9 mouse cellular contexts compared by ENCODE assay signal in the genomic region with DNA sequence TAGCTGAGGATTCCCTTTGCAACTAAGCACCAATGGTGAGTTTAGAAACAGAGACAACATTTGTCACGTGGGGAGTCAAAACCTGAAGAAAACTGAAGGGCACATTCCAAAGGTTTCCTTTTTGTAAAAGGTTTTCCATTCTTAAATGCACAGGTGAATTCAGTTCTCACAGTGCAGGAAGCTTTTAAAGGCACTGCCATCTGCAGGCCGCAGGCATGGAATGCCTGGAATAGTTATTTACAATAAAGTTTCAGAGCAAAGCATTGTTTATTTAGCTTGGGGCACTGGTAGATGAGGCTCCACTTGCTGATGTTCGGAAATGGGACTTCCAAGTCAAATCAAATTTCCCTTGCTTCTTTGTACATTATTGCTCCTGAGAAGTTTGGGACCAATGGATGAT. TPM values are rescaled to one million over a fixed set of nuclear protein-coding genes. Genes with fewer than 3 reads are reported as not detected.
DNase-seq lines count a peak whose midpoint lies in the region; ATAC-seq and TF ChIP-seq lines count a peak whose summit lies in the region.
"Had no signal": no experiment of that assay in that cellular context is flagged by ENCODE, and none has a peak within 500 bp of the region (broad histone marks: within the 10 kb centered on the region; RNA-seq: fewer than 3 reads in every experiment).

No protein-coding gene starts in this region.

- ATAC-seq in hindbrain, embryonic 14.5 days (ENCODE audit: low FRiP score): no peak
- no peak for ATAC-seq in liver, postnatal 0 days
- no peak for ATAC-seq in CD4-positive, CD25-positive, alpha-beta regulatory T cell, adult 4 months

- peak in 1 of 3 experiments; percentile 7; a peak in 1 of 6 replicates for TF ChIP-seq CTCF in MEL (IDR thresholded peaks at IDR 0.05 in 2 of 3, conservative IDR thresholded peaks at IDR 0.05 in 1 of 3; ENCODE audit: control insufficient read depth in 1 of 3, insufficient read depth in 1 of 3, low read depth in 2 of 3, low read length in 3 of 3, poor library complexity in 1 of 3, severe bottlenecking in 1 of 3)
- TF ChIP-seq CTCF in liver, postnatal 0 days (IDR thresholded peaks at IDR 0.05; ENCODE audit: low read depth): peak; percentile 51

- peaks cover 0 to 30% of the 10 kb centered on the region in 2 experiments for H3K36me3 ChIP-seq in MEL (ENCODE audit: control insufficient read depth in 1 of 2, insufficient read depth in 2 of 2, low read length in 2 of 2)
- no peaks in the 10 kb centered on the region for H3K36me3 ChIP-seq in hindbrain, embryonic 14.5 days (replicated peaks; ENCODE audit: control insufficient read depth, insufficient read depth)
- H3K36me3 ChIP-seq in liver, postnatal 0 days (replicated peaks; ENCODE audit: insufficient read depth, low read length): no peaks in the 10 kb centered on the region

- H3K9ac ChIP-seq in MEL (ENCODE audit: control insufficient read depth, low read depth, low read length, poor library complexity, severe bottlenecking): peak overlapping the region; percentile 13; the same call in 1 of the 2 replicates
- H3K9ac ChIP-seq in hindbrain, embryonic 14.5 days: peak overlapping the region; percentile 98; the same call in 1 of the 2 replicates
- H3K9ac ChIP-seq in liver, postnatal 0 days (replicated peaks): no peak overlapping the region

- TF ChIP-seq EP300 in MEL (IDR thresholded peaks at IDR 0.05; ENCODE audit: low read depth in 1 of 2, low read length in 2 of 2): no peak
- no peak for TF ChIP-seq EP300 in liver, postnatal 0 days (IDR thresholded peaks at IDR 0.05; ENCODE audit: low read depth)

- WGBS in hindbrain, embryonic 14.5 days: 47% methylated on average over 3 of the region's 3 CpGs
- WGBS in liver, postnatal 0 days (ENCODE audit: insufficient replicate concordance): 66% methylated on average over 3 of the region's 3 CpGs

- TF ChIP-seq RAD21 in MEL (IDR thresholded peaks at IDR 0.05; ENCODE audit: low read depth, low read length): no peak

- no peaks in the 10 kb centered on the region for H3K9me3 ChIP-seq in MEL (replicated peaks; ENCODE audit: insufficient read depth, low read length)
- H3K9me3 ChIP-seq in hindbrain, embryonic 14.5 days (ENCODE audit: control insufficient read depth, low read length): no peaks in the 10 kb centered on the region
- H3K9me3 ChIP-seq in liver, postnatal 0 days (ENCODE audit: low read length): no peaks in the 10 kb centered on the region

- no peak for TF ChIP-seq POLR2A in MEL (IDR thresholded peaks at IDR 0.05; ENCODE audit: control insufficient read depth in 1 of 2, insufficient read depth in 1 of 2, low read depth in 1 of 2, low read length in 2 of 2, poor library complexity in 1 of 2)

- peaks cover 4 to 12% of the 10 kb centered on the region in 2 experiments for H3K4me1 ChIP-seq in MEL (ENCODE audit: control insufficient read depth in 1 of 2, insufficient read depth in 2 of 2, low read length in 2 of 2)
- peaks cover 38% of the 10 kb centered on the region for H3K4me1 ChIP-seq in hindbrain, embryonic 14.5 days (replicated peaks; ENCODE audit: control insufficient read depth, insufficient read depth, low read length)
- H3K4me1 ChIP-seq in liver, postnatal 0 days (ENCODE audit: insufficient read depth): peaks cover 14% of the 10 kb centered on the region

- no peaks in the 10 kb centered on the region for H3K27me3 ChIP-seq in MEL (ENCODE audit: control insufficient read depth in 1 of 2, insufficient read depth in 2 of 2, low read length in 2 of 2)
- H3K27me3 ChIP-seq in hindbrain, embryonic 14.5 days (ENCODE audit: control insufficient read depth, insufficient read depth, low read length): no peaks in the 10 kb centered on the region
- H3K27me3 ChIP-seq in liver, postnatal 0 days (ENCODE audit: insufficient read depth, low read length): no peaks in the 10 kb centered on the region

- peak overlapping the region; percentile 92 for H3K4me2 ChIP-seq in hindbrain, embryonic 14.5 days (replicated peaks)
- H3K4me2 ChIP-seq in liver, postnatal 0 days (ENCODE audit: low read depth, low read length): no peak overlapping the region

- H3K27ac ChIP-seq in MEL (ENCODE audit: control insufficient read depth, low read depth, low read length): no peak overlapping the region
- H3K27ac ChIP-seq in hindbrain, embryonic 14.5 days: no peak overlapping the region
- no peak overlapping the region for H3K27ac ChIP-seq in liver, postnatal 0 days (ENCODE audit: low read depth)

- peaks cover 57% of the 10 kb centered on the region for H3K79me2 ChIP-seq in MEL (ENCODE audit: control insufficient read depth, insufficient read depth, low read length, poor library complexity)

- peak overlapping the region in 1 of 2 experiments; percentile 6; a peak in 1 of 4 replicates for H3K4me3 ChIP-seq in MEL (ENCODE audit: control insufficient read depth in 1 of 2, insufficient read depth in 1 of 2, low read depth in 2 of 2, low read length in 2 of 2)
- H3K4me3 ChIP-seq in hindbrain, embryonic 14.5 days (replicated peaks; ENCODE audit: low read length): peak overlapping the region; percentile 93
- H3K4me3 ChIP-seq in liver, postnatal 0 days (ENCODE audit: low read depth, low read length): no peak overlapping the region

- peak; percentile 23 to 34 for DNase-seq in cerebellum, adult 18-20 months
- DNase-seq in cerebellum, adult 11 months: no peak
- no peak for DNase-seq in MEL (ENCODE audit: low read depth, low spot score)
- DNase-seq in hindbrain, embryonic 14.5 days (ENCODE audit: low spot score): peak; percentile 33
- no peak for DNase-seq in liver, postnatal 0 days
- no peak for DNase-seq in frontal cortex, postnatal 14 days (ENCODE audit: low spot score in 2 of 2)
- DNase-seq in right cerebral cortex, postnatal 4 days: no peak

TF ChIP-seq in MEL, 35 proteins besides CTCF, POLR2A, EP300 and RAD21:
- no peak for TF ChIP-seq ETS1 (IDR thresholded peaks at IDR 0.05; ENCODE audit: low read depth, low read length)
- no peak for TF ChIP-seq MYB (IDR thresholded peaks at IDR 0.05; ENCODE audit: low read depth, low read length)
- no peak for TF ChIP-seq POLR2AphosphoS2 (IDR thresholded peaks at IDR 0.05; ENCODE audit: low read length)
- TF ChIP-seq GATA1 (IDR thresholded peaks at IDR 0.05; ENCODE audit: low read depth, low read length): no peak
- TF ChIP-seq JUND (IDR thresholded peaks at IDR 0.05; ENCODE audit: low read depth, low read length): no peak
- no peak for TF ChIP-seq SMC3 (IDR thresholded peaks at IDR 0.05; ENCODE audit: low read depth, low read length)
- TF ChIP-seq ZNF384 (IDR thresholded peaks at IDR 0.05; ENCODE audit: low read depth, low read length): no peak
- no peak for TF ChIP-seq KAT2A (conservative IDR thresholded peaks at IDR 0.05; ENCODE audit: low read depth, low read length)
- TF ChIP-seq MAFK (IDR thresholded peaks at IDR 0.05; ENCODE audit: borderline replicate concordance, low read depth, low read length): no peak
- no peak for TF ChIP-seq ZC3H11A (IDR thresholded peaks at IDR 0.05; ENCODE audit: low read depth, low read length)
- TF ChIP-seq NRF1 (IDR thresholded peaks at IDR 0.05; ENCODE audit: insufficient read depth, low read depth, low read length, poor library complexity, severe bottlenecking): no peak
- TF ChIP-seq CHD1 (IDR thresholded peaks at IDR 0.05; ENCODE audit: low read depth, low read length): no peak
- no peak for TF ChIP-seq ZMIZ1 (IDR thresholded peaks at IDR 0.05; ENCODE audit: low read depth, low read length)
- TF ChIP-seq MAZ (IDR thresholded peaks at IDR 0.05; ENCODE audit: low read depth, low read length): no peak
- TF ChIP-seq CHD2 (IDR thresholded peaks at IDR 0.05; ENCODE audit: low read length): no peak
- no peak for TF ChIP-seq ELF1 (IDR thresholded peaks at IDR 0.05; ENCODE audit: low read depth, low read length)
- no peak for TF ChIP-seq USF1 (IDR thresholded peaks at IDR 0.05; ENCODE audit: low read depth, low read length)

RNA-seq across cellular contexts. Expression of gene Ncoa5, which starts 2.1 kb away (rescaled TPM):
- 35.1 and 35.8 TPM in 2 replicates for total RNA-seq in MEL (2012; rRNA removed)
- polyA plus RNA-seq in MEL (2012; ENCODE audit: insufficient read depth in 1 of 2, insufficient read length in 2 of 2, low read depth in 1 of 2, low replicate concordance in 2 of 2, missing spikeins in 1 of 2): 10 to 100 TPM; 61.0 to 76.6 TPM
- polyA plus RNA-seq in hindbrain, embryonic 14.5 days (2014; fragmentation: Nextera tagmentation; extraction: Ambion mirVana): 83.1 and 89.0 TPM in 2 replicates
- polyA plus RNA-seq in liver, postnatal 0 days (2015; fragmentation: Nextera tagmentation; extraction: Ambion mirVana): 7.5 and 8.1 TPM in 2 replicates
- polyA plus RNA-seq in CD4-positive, CD25-positive, alpha-beta regulatory T cell, adult 4 months (2017; shearing (Covaris generic)): 10 to 100 TPM; 28.6 to 49.0 TPM

RNA-seq across cellular contexts. Expression of gene Cd40, which starts 22.9 kb away (rescaled TPM):
- total RNA-seq in MEL (2012; rRNA removed): not detected in 2 replicates
- polyA plus RNA-seq in MEL (2012; ENCODE audit: insufficient read depth in 1 of 2, insufficient read length in 2 of 2, low read depth in 1 of 2, low replicate concordance in 2 of 2, missing spikeins in 1 of 2): under 1 TPM in 1 of 2 experiments, not detected in 1; 0.08 TPM
- 6.3 and 8.3 TPM in 2 replicates for polyA plus RNA-seq in hindbrain, embryonic 14.5 days (2014; fragmentation: Nextera tagmentation; extraction: Ambion mirVana)
- polyA plus RNA-seq in liver, postnatal 0 days (2015; fragmentation: Nextera tagmentation; extraction: Ambion mirVana): 3.6 and 4.5 TPM in 2 replicates
- polyA plus RNA-seq in CD4-positive, CD25-positive, alpha-beta regulatory T cell, adult 4 months (2017; shearing (Covaris generic)): 1 to 10 TPM; 1.6 to 6.0 TPM

RNA-seq across cellular contexts. Expression of gene 1700025C18Rik, which starts 58.0 kb away (rescaled TPM):
- not detected in 2 replicates for total RNA-seq in MEL (2012; rRNA removed)
- polyA plus RNA-seq in MEL (2012; ENCODE audit: insufficient read depth in 1 of 2, insufficient read length in 2 of 2, low read depth in 1 of 2, low replicate concordance in 2 of 2, missing spikeins in 1 of 2): not detected
- polyA plus RNA-seq in hindbrain, embryonic 14.5 days (2014; fragmentation: Nextera tagmentation; extraction: Ambion mirVana): not detected in 2 replicates
- polyA plus RNA-seq in liver, postnatal 0 days (2015; fragmentation: Nextera tagmentation; extraction: Ambion mirVana): not detected in 2 replicates
- polyA plus RNA-seq in CD4-positive, CD25-positive, alpha-beta regulatory T cell, adult 4 months (2017; shearing (Covaris generic)): not detected
- total RNA-seq: heart, adult 8-10 months had no signal

Comparison
In these comparisons a context has a peak if more than half of its experiments do, and no peak if none do; other contexts are left out.
1. DNase-seq: peak in cerebellum, adult 18-20 months (2 of 2) and hindbrain, embryonic 14.5 days (single experiment); none in cerebellum, adult 11 months (single experiment), MEL (single experiment), liver, postnatal 0 days (single experiment), frontal cortex, postnatal 14 days (0 of 2) and right cerebral cortex, postnatal 4 days (single experiment).